Mouse (Mus musculus) spleen, adult 12 weeks (tissue): Measurements from ENCODE around the gene AI467606.

Experiments
- DNase-seq: peaks from one replicate; pipeline ENCODE4 v3.0.0; 2022; ENCODE audit warnings: low spot score

The AI467606 gene

GRCm38 (mm10) chr7:127093914-127094313 lies 2.8 kb downstream of the AI467606 start:
- no peak for DNase-seq

- no peak for DNase-seq
These were observed 5.3 kb downstream of the AI467606 start for GRCm38 (mm10) chr7:127096456-127096855.

GRCm38 (mm10) chr7:127098521-127098920 lies 7.4 kb downstream of the AI467606 start:
- DNase-seq: no peak

- DNase-seq: no peak
These were observed 7.8 kb downstream of the AI467606 start for GRCm38 (mm10) chr7:127098950-127099349.

GRCm38 (mm10) chr7:127099528-127099927 lies 8.4 kb downstream of the AI467606 start:
- DNase-seq: no peak

- DNase-seq: no peak
These were observed 10.4 kb downstream of the AI467606 start for GRCm38 (mm10) chr7:127101451-127102016.

- DNase-seq: no peak
These were observed 11.0 kb downstream of the AI467606 start for GRCm38 (mm10) chr7:127102148-127102547.

- no peak for DNase-seq
These were observed 12.8 kb downstream of the AI467606 start for GRCm38 (mm10) chr7:127103960-127104359.

- peak; percentile 64 for DNase-seq
These were observed 13.6 kb downstream of the AI467606 start for GRCm38 (mm10) chr7:127104560-127105332.

GRCm38 (mm10) chr7:127105551-127105950 lies 14.4 kb downstream of the AI467606 start:
- no peak for DNase-seq

GRCm38 (mm10) chr7:127110239-127111007 lies 19.3 kb downstream of the AI467606 start:
- DNase-seq: peak; percentile 50

- peak; percentile 73 for DNase-seq
These were observed 20.3 kb downstream of the AI467606 start for GRCm38 (mm10) chr7:127111461-127111860.

- no peak for DNase-seq
These were observed 21.2 kb downstream of the AI467606 start for GRCm38 (mm10) chr7:127112251-127112841.

GRCm38 (mm10) chr7:127112921-127113597 lies 21.9 kb downstream of the AI467606 start:
- DNase-seq: no peak

- DNase-seq: no peak
These were observed 22.6 kb downstream of the AI467606 start for GRCm38 (mm10) chr7:127113614-127114259.

- no peak for DNase-seq
These were observed 23.8 kb downstream of the AI467606 start for GRCm38 (mm10) chr7:127114920-127115319.

- no peak for DNase-seq
These were observed 25.3 kb downstream of the AI467606 start for GRCm38 (mm10) chr7:127116331-127116935.

GRCm38 (mm10) chr7:127117948-127118347 lies 26.8 kb downstream of the AI467606 start:
- DNase-seq: no peak

- no peak for DNase-seq
These were observed 27.7 kb downstream of the AI467606 start for GRCm38 (mm10) chr7:127118671-127119445.
